Mouse (Mus musculus): ENCODE results near the gene Limd1. TPM values are rescaled to one million over a fixed set of nuclear protein-coding genes. Genes with fewer than 3 reads are reported as not detected.

Limd1 gene
- polyA plus RNA-seq, 1 experiment from 2014 or later: 50.5 TPM

DNA sequence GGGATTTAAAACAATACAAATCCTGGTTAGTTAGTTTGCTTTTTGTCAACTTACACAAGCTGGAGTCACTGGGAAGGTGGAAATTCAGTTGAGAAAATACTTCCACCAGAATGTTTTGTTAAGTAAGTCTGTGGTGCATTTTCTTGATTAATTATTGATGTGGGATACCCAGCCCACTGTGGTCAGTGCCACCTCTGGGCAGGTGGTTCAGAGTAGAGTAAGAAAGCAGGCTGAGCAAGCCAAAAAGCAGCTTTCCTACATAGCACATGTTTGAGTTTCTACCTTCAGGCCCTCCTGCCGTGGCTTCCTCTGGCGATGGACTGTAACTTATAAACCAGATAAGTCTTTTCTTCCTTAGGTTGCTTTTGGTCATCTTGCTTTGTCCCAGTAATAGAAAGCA is 61.3 kb downstream of the Limd1 start:
- Histone ChIP-seq H3K27ac (peak overlapping the region; percentile 54), H3K9me3 (replicated peaks) (no peaks in the 10 kb centered on the region), H3K4me3 (replicated peaks) (no peak overlapping the region), H3K27me3 (no peaks in the 10 kb centered on the region), H3K4me1 (peaks cover 21% of the 10 kb centered on the region), H3K9ac (no peak overlapping the region), H3K36me3 (peaks cover 21% of the 10 kb centered on the region), H3K4me2 (no peak overlapping the region)
- WGBS: 70% methylated on average over 2 of the region's 2 CpGs
- ATAC-seq (replicated peaks; ENCODE audit: low FRiP score): peak; percentile 74; the same call in 1 of the 2 replicates

DNA sequence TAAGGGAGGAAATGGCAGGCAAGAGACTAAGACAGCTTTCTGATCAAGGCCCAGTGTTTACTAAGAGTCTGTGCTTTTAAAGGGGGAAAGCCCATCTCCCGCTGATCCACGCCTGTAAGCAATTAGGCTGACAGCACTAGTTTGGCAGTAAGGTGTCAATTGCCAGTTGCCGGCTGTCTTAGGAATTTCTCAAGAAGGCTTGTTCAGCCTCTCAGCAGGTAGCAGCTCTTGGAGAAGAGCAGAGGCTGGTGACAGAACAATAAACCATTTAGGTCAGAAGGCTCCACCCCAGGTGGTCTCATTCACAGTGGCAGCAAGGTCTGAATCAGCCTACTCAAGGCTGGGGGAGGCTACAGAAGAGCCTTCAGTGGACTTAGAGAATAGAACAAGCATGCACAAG is 76.1 kb downstream of the Limd1 start:
- peaks cover 93% of the 10 kb centered on the region for H3K36me3 ChIP-seq
- no peak overlapping the region for H3K27ac ChIP-seq
- no peak for ATAC-seq (replicated peaks; ENCODE audit: low FRiP score)
- no peak overlapping the region for H3K4me3 ChIP-seq (replicated peaks)
- H3K27me3 ChIP-seq: no peaks in the 10 kb centered on the region
- H3K9ac ChIP-seq: no peak overlapping the region
- no peaks in the 10 kb centered on the region for H3K4me1 ChIP-seq
- no peaks in the 10 kb centered on the region for H3K9me3 ChIP-seq (replicated peaks)
- H3K4me2 ChIP-seq: no peak overlapping the region
- 48% methylated on average over 3 of the region's 3 CpGs for WGBS

Other genes starting within 250 kb of the Limd1 start
- 7.2 and 8.8 TPM in 2 replicates for gene Tmem158, start 217.9 kb upstream of the Limd1 start, polyA plus RNA-seq (2015; fragmentation: Nextera tagmentation; extraction: Ambion mirVana)
- gene Lars2, start 111.8 kb upstream of the Limd1 start, polyA plus RNA-seq (2015; fragmentation: Nextera tagmentation; extraction: Ambion mirVana): 934 and 964 TPM in 2 replicates
- 56.1 and 64.2 TPM in 2 replicates for gene Sacm1l, start 51.1 kb downstream of the Limd1 start, polyA plus RNA-seq (2015; fragmentation: Nextera tagmentation; extraction: Ambion mirVana)
- gene Slc6a20b, start 153.9 kb downstream of the Limd1 start, polyA plus RNA-seq (2015; fragmentation: Nextera tagmentation; extraction: Ambion mirVana): 2.2 and 2.7 TPM in 2 replicates
- 0.08 and 0.12 TPM in 2 replicates for gene Ccr9, start 199.7 kb downstream of the Limd1 start, polyA plus RNA-seq (2015; fragmentation: Nextera tagmentation; extraction: Ambion mirVana)
- 0.58 and 0.78 TPM in 2 replicates for gene Slc6a20a, start 200.2 kb downstream of the Limd1 start, polyA plus RNA-seq (2015; fragmentation: Nextera tagmentation; extraction: Ambion mirVana)
- 47.6 and 56.0 TPM in 2 replicates for gene Lztfl1, start 239.0 kb downstream of the Limd1 start, polyA plus RNA-seq (2015; fragmentation: Nextera tagmentation; extraction: Ambion mirVana)

All from kidney, embryonic 15.5 days (tissue).